In the genomic region with DNA sequence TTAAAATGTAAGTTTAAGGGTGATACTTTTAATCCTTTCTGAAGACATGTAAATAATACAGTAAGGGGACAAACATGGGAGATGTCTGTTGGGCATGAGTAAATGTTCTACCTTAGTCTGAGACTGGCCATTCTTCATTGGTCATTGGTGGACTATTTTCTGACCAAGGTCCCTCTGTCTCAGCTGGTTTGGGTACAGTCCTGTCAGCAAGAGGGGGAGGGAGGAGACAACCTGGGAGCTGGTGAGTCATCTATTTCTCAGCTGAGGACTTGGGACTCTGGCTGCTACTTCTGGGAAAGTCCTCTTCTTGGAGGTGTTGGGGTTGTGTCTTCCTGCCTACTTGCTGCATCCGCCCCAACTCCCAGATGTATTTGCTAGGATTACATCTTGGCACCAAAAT, we compare ENCODE assay signal across 15 mouse cellular contexts. TPM values are rescaled to one million over a fixed set of nuclear protein-coding genes. Genes with fewer than 3 reads are reported as not detected.
"Had no signal": no experiment of that assay in that cellular context is flagged by ENCODE, and none has a peak within 500 bp of the region (broad histone marks: within the 10 kb centered on the region; RNA-seq: fewer than 3 reads in every experiment).

No protein-coding gene starts in this region.

- H3K4me3 ChIP-seq: left cerebral cortex, adult 2 months; limb, embryonic 15.5 days; liver, embryonic 12.5 days; midbrain, embryonic 10.5 days; neural tube, embryonic 13.5 days had no signal

- H3K27ac ChIP-seq: left cerebral cortex, adult 2 months; limb, embryonic 15.5 days; liver, embryonic 12.5 days; midbrain, embryonic 10.5 days; neural tube, embryonic 13.5 days had no signal

- DNase-seq: lung, embryonic 14.5 days; lung, postnatal 10 days; lung, postnatal 4 days; retina, postnatal 1 day; right cerebral cortex, postnatal 4 days; spleen, adult 18-20 months; thymus, adult 2 months; thymus, postnatal 25 days had no signal

- ATAC-seq: liver, embryonic 12.5 days; midbrain, embryonic 16.5 days had no signal

- H3K9ac ChIP-seq: limb, embryonic 15.5 days; liver, embryonic 12.5 days; lung, embryonic 14.5 days; neural tube, embryonic 13.5 days had no signal

- H3K36me3 ChIP-seq: limb, embryonic 15.5 days; liver, embryonic 12.5 days; midbrain, embryonic 10.5 days; neural tube, embryonic 13.5 days had no signal

- H3K9me3 ChIP-seq: limb, embryonic 15.5 days; liver, embryonic 12.5 days; midbrain, embryonic 10.5 days; neural tube, embryonic 13.5 days had no signal

- H3K4me2 ChIP-seq: limb, embryonic 15.5 days; liver, embryonic 12.5 days; lung, embryonic 14.5 days; neural tube, embryonic 13.5 days had no signal

RNA-seq across cellular contexts. Expression of a gene that starts 44.4 kb away (rescaled TPM):
- polyA plus RNA-seq: limb, embryonic 15.5 days; liver, embryonic 12.5 days; liver, embryonic 16.5 days; midbrain, embryonic 10.5 days; midbrain, embryonic 16.5 days; neural tube, embryonic 13.5 days had no signal
